Mouse (Mus musculus) CD4-positive, CD25-positive, alpha-beta regulatory T cell, adult 4 months (primary cell): ENCODE data around the gene Irak1bp1. TPM values are rescaled to one million over a fixed set of nuclear protein-coding genes. Genes with fewer than 3 reads are reported as not detected.

Experiments used
- ATAC-seq: one replicate; pipeline ENCODE4 v1.8.0; 2017
- polyA plus RNA-seq, 2 experiments: library from polyadenylated mRNA; unstranded; fragments of 100-300 nt; shearing (Covaris generic); gene quantifications; one replicate each; pipeline ENCODE4 v1.2.1; 2017

Gene Irak1bp1
- polyA plus RNA-seq, 2 experiments from 2014 or later, result 0.37 to 1.2 TPM

GRCm38 (mm10) chr9:82884177-82884576 lies 54.8 kb downstream of the Irak1bp1 start:
- ATAC-seq, result no peak

- ATAC-seq, result no peak
These were observed 59.3 kb downstream of the Irak1bp1 start for GRCm38 (mm10) chr9:82888645-82889044.

Other genes starting within 250 kb of the Irak1bp1 start
- 100 to 1,000 TPM in 1 of 2 experiments, 10 to 100 TPM in 1; 86.7 to 104 TPM for gene Phip, start 146.0 kb downstream of the Irak1bp1 start, polyA plus RNA-seq